Mouse (Mus musculus) cerebellum, adult 9-11 months (tissue): ENCODE measurements around the gene Ncs1.

Experiments used
- DNase-seq: peaks from one replicate; pipeline ENCODE4 v3.0.0; 2022

Ncs1 gene

GRCm38 (mm10) chr2:31246251-31246971 is 788 bp downstream of the Ncs1 start:
- peak; percentile 77 for DNase-seq

DNA sequence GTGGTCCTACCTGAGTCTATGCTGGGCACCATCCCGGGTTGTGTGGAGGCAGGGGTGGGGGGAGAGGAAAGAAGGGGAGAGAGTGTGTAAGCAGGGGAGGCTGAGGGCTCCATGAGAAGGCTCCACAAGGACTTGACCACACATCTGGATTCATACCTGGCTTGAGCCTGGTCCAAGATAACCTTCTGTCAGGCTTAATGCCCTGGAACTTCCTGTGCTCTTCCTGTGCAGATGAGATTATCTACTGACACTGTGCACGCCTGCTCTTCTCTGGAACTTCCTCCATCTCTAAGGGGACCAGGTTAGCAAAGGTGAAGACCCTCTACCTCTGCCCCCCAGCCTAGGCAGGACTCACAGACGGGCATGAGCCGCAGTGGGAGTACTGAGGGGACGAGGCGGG is 3.2 kb downstream of the Ncs1 start:
- DNase-seq: peak; percentile 27

- DNase-seq: peak; percentile 16
Observed at GRCm38 (mm10) chr2:31252167-31252566, 6.5 kb downstream of the Ncs1 start.

GRCm38 (mm10) chr2:31253463-31253862 is 7.8 kb downstream of the Ncs1 start:
- DNase-seq: peak; percentile 38

GRCm38 (mm10) chr2:31254806-31255205 is 9.2 kb downstream of the Ncs1 start:
- peak; percentile 60 for DNase-seq

DNA sequence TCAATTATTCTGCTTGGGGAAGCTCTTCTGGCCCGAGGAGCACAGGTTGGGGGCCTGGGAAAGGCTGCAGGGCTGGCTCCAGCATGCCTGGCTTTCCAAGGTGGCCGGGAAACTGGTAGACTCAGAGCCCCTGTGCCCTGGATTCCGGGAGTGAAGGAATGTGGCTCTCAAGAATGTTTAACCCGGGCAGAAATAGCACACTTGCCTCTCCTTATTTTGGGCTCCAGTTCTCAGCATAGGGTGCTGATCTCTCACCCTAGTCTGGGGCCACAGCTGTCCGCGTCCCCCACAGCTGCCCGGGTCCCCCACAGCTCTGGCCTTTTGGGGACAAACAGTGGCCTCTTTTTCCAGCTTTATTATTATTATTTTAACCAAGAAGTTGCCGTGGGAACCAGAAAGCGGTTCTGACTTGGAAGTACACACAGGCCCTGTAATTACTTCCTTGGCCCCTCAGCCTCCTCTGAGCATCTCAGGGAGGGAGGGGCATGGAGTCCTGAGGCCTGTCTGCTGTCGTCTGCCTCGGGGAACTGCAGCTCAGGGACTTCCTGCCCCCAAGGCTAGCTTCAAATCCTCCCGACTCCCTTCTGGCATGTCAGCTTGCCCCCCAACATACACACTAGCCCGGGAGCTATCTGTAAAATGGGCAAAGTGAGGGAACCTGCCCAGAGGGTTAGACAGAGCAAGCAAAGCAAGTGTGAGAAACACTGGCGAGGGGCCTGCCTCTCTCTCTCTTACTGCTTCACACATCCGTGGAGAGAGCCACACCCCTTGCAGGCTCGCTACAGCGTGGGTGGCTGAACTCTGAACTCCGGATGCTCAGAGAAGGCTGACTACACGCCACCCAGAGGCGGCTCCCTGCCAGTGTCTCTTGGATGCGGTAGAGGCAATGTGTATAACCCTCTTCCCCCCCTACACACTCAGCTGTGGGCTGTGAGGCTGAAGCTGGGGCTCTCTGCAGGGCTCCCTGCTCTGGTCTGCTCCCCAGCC is 10.6 kb downstream of the Ncs1 start:
- peak; percentile 83 for DNase-seq

DNA sequence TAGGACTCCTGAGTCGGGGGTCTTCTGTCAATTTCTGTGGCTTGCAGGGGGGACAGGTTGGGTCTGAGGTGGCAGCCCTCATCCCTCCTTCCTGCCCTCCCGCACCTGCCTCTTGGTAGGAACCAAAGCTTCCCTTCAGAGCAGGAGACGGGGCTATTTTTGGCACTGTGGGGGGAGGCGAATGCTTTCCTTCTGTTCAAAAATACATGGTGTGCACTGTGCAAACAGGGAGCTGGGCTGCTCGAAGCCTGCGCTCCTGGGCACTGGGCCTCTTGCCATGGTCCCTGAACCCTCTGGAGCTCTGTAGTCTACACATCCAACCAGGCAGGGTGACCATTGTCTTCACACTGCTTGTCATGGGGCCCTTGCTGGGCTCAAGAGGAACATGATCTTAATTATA is 11.5 kb downstream of the Ncs1 start:
- peak; percentile 88 for DNase-seq

- DNase-seq: peak; percentile 93
Observed at GRCm38 (mm10) chr2:31258609-31259366, 13.2 kb downstream of the Ncs1 start.

- DNase-seq: no peak
Observed at GRCm38 (mm10) chr2:31259367-31259920, 13.8 kb downstream of the Ncs1 start.

- DNase-seq: peak; percentile 64
Observed at GRCm38 (mm10) chr2:31260549-31260948, 14.9 kb downstream of the Ncs1 start.

- peak; percentile 73 for DNase-seq
Observed at GRCm38 (mm10) chr2:31263039-31263461, 17.4 kb downstream of the Ncs1 start.

GRCm38 (mm10) chr2:31263746-31264378 is 18.2 kb downstream of the Ncs1 start:
- peak; percentile 94 for DNase-seq

GRCm38 (mm10) chr2:31267447-31267846 is 21.8 kb downstream of the Ncs1 start:
- DNase-seq: no peak

DNA sequence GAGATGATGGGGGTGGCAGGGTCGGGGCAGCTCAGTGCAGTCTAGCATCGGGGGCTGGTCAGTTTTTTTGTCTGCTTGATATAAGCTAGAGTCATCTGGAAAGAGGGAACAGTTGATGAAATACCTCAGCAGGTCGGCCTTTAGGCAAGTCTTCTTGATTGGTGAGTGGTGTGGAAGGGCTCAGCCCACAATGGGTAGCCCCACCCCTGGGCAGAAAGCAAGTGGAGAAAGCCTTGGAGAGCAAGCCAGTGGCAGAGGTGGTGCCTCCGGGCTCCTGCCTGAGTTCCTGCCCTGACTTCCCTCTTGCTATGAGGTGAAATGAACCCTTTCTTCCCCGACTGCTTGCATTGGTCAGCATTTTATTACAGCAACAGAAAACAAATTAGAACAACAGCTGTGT is 23.0 kb downstream of the Ncs1 start:
- DNase-seq: no peak

DNA sequence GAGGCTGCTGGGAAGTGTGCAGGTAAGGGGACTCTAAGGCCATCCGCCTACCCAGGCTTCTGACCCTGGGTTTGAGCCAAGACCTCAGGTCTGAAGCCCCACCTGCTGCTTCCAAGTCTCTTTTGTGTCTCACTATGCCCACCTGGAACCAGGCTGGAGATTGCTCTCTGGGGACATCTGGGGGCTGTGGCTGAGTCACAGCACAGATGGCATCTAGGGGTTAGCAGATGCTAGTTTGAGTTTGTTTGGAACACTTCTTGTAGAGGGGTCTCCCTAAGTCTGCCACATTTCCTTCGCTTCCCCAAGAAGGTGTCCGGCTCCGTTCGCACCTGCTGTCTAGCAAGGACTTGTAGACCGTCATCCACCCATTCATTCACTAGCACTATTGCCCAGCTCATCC is 23.6 kb downstream of the Ncs1 start:
- no peak for DNase-seq

- no peak for DNase-seq
Observed at GRCm38 (mm10) chr2:31269847-31270246, 24.2 kb downstream of the Ncs1 start.

DNA sequence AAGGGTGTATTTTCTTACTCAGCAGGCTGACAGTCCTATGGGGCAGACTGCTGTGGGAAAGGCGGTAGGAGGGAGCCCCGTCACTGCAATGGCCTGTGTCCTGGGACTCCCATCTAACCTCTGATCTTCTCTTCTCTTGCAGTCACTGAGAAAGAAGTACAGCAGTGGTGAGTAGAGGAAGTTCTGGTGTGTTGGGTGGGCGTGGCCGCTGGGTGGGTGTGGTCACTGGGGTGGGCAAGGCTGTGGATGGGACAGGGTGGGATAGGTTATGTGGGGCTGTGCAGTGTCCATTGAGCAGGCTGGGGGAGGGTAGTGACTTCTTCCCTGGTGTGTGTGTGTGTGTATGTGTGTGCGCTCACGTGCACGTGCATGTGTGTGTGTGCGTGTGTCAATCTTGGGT is 24.8 kb downstream of the Ncs1 start:
- no peak for DNase-seq

DNA sequence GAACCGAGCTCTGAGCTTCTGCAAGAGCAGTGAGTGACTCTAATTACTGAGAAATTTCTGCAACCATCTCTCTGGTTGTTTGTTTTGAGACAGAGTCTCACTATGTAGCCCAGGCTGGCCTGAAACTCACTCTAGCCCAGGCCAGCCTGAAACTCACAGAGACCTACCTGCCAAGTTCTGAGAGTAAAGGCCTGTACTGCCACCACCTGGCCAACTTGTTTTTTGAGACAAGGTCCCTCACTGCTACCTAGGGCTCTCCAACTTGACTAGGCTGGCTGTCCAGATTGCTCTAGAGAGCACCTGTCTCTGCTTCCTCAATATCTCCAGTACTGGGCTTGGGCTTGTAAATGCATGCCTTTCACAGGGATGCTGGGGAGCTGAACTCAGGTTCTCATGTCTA is 25.4 kb downstream of the Ncs1 start:
- DNase-seq: no peak

GRCm38 (mm10) chr2:31274993-31275392 is 29.4 kb downstream of the Ncs1 start:
- DNase-seq: no peak

- peak; percentile 78 for DNase-seq
Observed at GRCm38 (mm10) chr2:31277810-31278209, 32.2 kb downstream of the Ncs1 start.

- DNase-seq: peak; percentile 51
Observed at GRCm38 (mm10) chr2:31278483-31278882, 32.9 kb downstream of the Ncs1 start.

- DNase-seq: no peak
Observed at GRCm38 (mm10) chr2:31281138-31281537, 35.5 kb downstream of the Ncs1 start.
